Comparison of ENCODE assay signal across 16 mouse cellular contexts in the genomic region with DNA sequence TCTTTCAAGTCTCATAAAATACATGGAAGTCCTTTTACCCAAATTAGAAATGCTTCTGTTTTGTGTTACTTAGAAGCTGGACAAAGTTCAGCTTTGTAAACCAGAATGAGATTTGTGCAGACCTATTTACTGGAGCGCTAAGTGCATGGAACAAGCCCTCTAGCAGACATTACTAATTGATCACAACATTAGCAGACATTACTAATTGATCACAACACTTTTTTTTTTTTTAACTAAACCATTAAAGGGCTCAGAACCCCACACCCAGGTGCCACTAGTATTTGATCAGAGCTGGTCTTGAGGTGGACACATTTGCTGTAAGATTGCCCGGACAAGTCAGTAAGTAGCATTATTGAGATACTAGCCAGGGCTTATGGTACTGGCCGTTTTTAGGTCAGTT. TPM values are rescaled to one million over a fixed set of nuclear protein-coding genes. Genes with fewer than 3 reads are reported as not detected.
A peak's percentile ranks its signal among the peaks of the same experiment; 100 is the strongest.
DNase-seq lines count a peak whose midpoint lies in the region; ATAC-seq and TF ChIP-seq lines count a peak whose summit lies in the region.
"Had no signal": no experiment of that assay in that cellular context is flagged by ENCODE, and none has a peak within 500 bp of the region (broad histone marks: within the 10 kb centered on the region; RNA-seq: fewer than 3 reads in every experiment).

No protein-coding gene starts in this region.

- no peak overlapping the region for H3K4me3 ChIP-seq in CH12.LX (replicated peaks in 1 of 3; ENCODE audit: low read depth in 2 of 3, low read length in 2 of 3, poor library complexity in 1 of 3)

- H3K9ac ChIP-seq in CH12.LX (ENCODE audit: insufficient read depth, low read depth): no peak overlapping the region

- no peaks in the 10 kb centered on the region for H3K9me3 ChIP-seq in CH12.LX (replicated peaks; ENCODE audit: low read length)

- peaks cover 14 to 53% of the 10 kb centered on the region in 2 experiments for H3K4me1 ChIP-seq in CH12.LX (ENCODE audit: control insufficient read depth in 1 of 2, insufficient read depth in 2 of 2)

- DNase-seq in kidney, adult 9 months: peak; percentile 72
- no peak for DNase-seq in kidney, postnatal 10 days
- no peak for DNase-seq in CH12.LX (ENCODE audit: extremely low read depth)
- no peak for DNase-seq in Muller cell, postnatal 12 days (ENCODE audit: inconsistent ontology term)
- DNase-seq in cerebellum, adult 8-10 months: no peak
- DNase-seq in left cerebral cortex, adult 9 months (ENCODE audit: low spot score in 2 of 2): no peak
- DNase-seq: cerebellum, adult 9-11 months; heart, postnatal 36 days had no signal

- TF ChIP-seq EP300 in CH12.LX (IDR thresholded peaks at IDR 0.05; ENCODE audit: low read length): no peak

- H3K36me3 ChIP-seq in CH12.LX (replicated peaks in 1 of 2; ENCODE audit: control insufficient read depth in 1 of 2, insufficient read depth in 1 of 2, low read length in 1 of 2): no peaks in the 10 kb centered on the region

- H3K27ac ChIP-seq in CH12.LX (ENCODE audit: insufficient read depth, low read depth): no peak overlapping the region

- in situ Hi-C loops in CH12.LX (cut with MboI; ENCODE audit: low pct_ligation_motif_present, low pct_unique_long_range_greater_than_20kb, low sequenced_read_pairs): loop anchor here (25.0 kb wide), 1 partner anchor 996 kb away; no protein-coding TSS in a partner anchor

- peaks cover under 1% of the 10 kb centered on the region for H3K27me3 ChIP-seq in CH12.LX (replicated peaks)

- ATAC-seq in erythroblast, adult 5-6 weeks (replicated peaks; ENCODE audit: low FRiP score, poor library complexity, severe bottlenecking): peak; percentile 21
- peak; percentile 37 for ATAC-seq in megakaryocyte progenitor cell, adult 5-6 weeks (replicated peaks; ENCODE audit: poor library complexity)
- ATAC-seq: forebrain, embryonic 16.5 days had no signal

- no peak for TF ChIP-seq RAD21 in CH12.LX (IDR thresholded peaks at IDR 0.05; ENCODE audit: low read depth, low read length)

- H3K4me2 ChIP-seq in CH12.LX (ENCODE audit: insufficient read depth, low read depth, poor library complexity, severe bottlenecking): no peak overlapping the region

- H3K79me2 ChIP-seq in CH12.LX (replicated peaks; ENCODE audit: control insufficient read depth, extremely low read depth, insufficient read depth, poor library complexity, severe bottlenecking): no peaks in the 10 kb centered on the region

- TF ChIP-seq CTCF in CH12.LX (conservative IDR thresholded peaks at IDR 0.05 in 1 of 2, IDR thresholded peaks at IDR 0.05 in 1 of 2; ENCODE audit: low read depth in 2 of 2, low read length in 2 of 2): no peak

- no peak for TF ChIP-seq POLR2A in CH12.LX (IDR thresholded peaks at IDR 0.05; ENCODE audit: low read depth, low read length)

- dilution Hi-C loops in CH12.LX (cut with MboI; ENCODE audit: extremely low pct_ligation_motif_present, extremely low pct_unique_long_range_greater_than_20kb, low sequenced_read_pairs): no loop called here

TF ChIP-seq in CH12.LX, 34 proteins besides CTCF, POLR2A, EP300 and RAD21:
- no peak for TF ChIP-seq ZC3H11A (IDR thresholded peaks at IDR 0.05; ENCODE audit: low read depth, low read length)
- peak; percentile 90 for TF ChIP-seq ZNF384 (IDR thresholded peaks at IDR 0.05; ENCODE audit: low read depth, low read length)
- peak; percentile 38; the same call in 1 of the 2 replicates for TF ChIP-seq HCFC1 (IDR thresholded peaks at IDR 0.05; ENCODE audit: low read depth, low read length)

RNA-seq across cellular contexts. Expression of gene Pts, which starts 5.3 kb away (rescaled TPM):
- total RNA-seq in CH12.LX (2012; rRNA removed): 35.3 and 37.9 TPM in 2 replicates
- total RNA-seq in CH12.LX (2014; rRNA removed): 89.4 and 91.8 TPM in 2 replicates
- 35.4 and 37.7 TPM in 2 replicates for polyA plus RNA-seq in CH12.LX (2012; ENCODE audit: insufficient read length, low read depth)
- total RNA-seq in erythroblast, adult 5-6 weeks (2015; ENCODE audit: low replicate concordance): 16.3 and 20.5 TPM in 2 replicates
- 15.8 and 19.4 TPM in 2 replicates for total RNA-seq in erythroblast, adult 5-6 weeks (2017; ENCODE audit: low replicate concordance)
- total RNA-seq in megakaryocyte progenitor cell, adult 5-6 weeks (2015): 107 and 121 TPM in 2 replicates
- total RNA-seq in megakaryocyte progenitor cell, adult 5-6 weeks (2017): 54.6 and 63.6 TPM in 2 replicates

RNA-seq across cellular contexts. Expression of gene Il18, which starts 20.8 kb away (rescaled TPM):
- total RNA-seq in CH12.LX (2012; rRNA removed) (0.59 and 0.63 TPM in 2 replicates), CH12.LX (2014; rRNA removed) (0.70 and 0.98 TPM in 2 replicates)
- polyA plus RNA-seq in CH12.LX (2012; ENCODE audit: insufficient read length, low read depth): 0.56 TPM in 1 of 2 replicates, not detected in the other
- 21.5 TPM in 1 of 2 replicates, not detected in the other for total RNA-seq in erythroblast, adult 5-6 weeks (2015; ENCODE audit: low replicate concordance)
- 2.4 and 3.7 TPM in 2 replicates for total RNA-seq in erythroblast, adult 5-6 weeks (2017; ENCODE audit: low replicate concordance)
- total RNA-seq in megakaryocyte progenitor cell, adult 5-6 weeks (2015): 2.9 and 5.0 TPM in 2 replicates
- 0.37 and 1.5 TPM in 2 replicates for total RNA-seq in megakaryocyte progenitor cell, adult 5-6 weeks (2017)

RNA-seq across cellular contexts. Expression of gene Bco2, which starts 21.2 kb away (rescaled TPM):
- 1.2 and 1.3 TPM in 2 replicates for total RNA-seq in CH12.LX (2012; rRNA removed)
- total RNA-seq in CH12.LX (2014; rRNA removed): 0.68 and 0.73 TPM in 2 replicates
- polyA plus RNA-seq in CH12.LX (2012; ENCODE audit: insufficient read length, low read depth): 0.53 and 0.93 TPM in 2 replicates
- total RNA-seq in erythroblast, adult 5-6 weeks (2015; ENCODE audit: low replicate concordance): 0.84 and 1.7 TPM in 2 replicates
- total RNA-seq in erythroblast, adult 5-6 weeks (2017; ENCODE audit: low replicate concordance): 0.17 and 2.0 TPM in 2 replicates
- 0.35 and 1.2 TPM in 2 replicates for total RNA-seq in megakaryocyte progenitor cell, adult 5-6 weeks (2015)
- total RNA-seq in megakaryocyte progenitor cell, adult 5-6 weeks (2017): 0.21 and 0.61 TPM in 2 replicates

RNA-seq across cellular contexts. Expression of gene Tex12, which starts 27.3 kb away (rescaled TPM):
- total RNA-seq in CH12.LX (2012; rRNA removed) (not detected in 2 replicates), CH12.LX (2014; rRNA removed) (not detected in 2 replicates)
- polyA plus RNA-seq in CH12.LX (2012; ENCODE audit: insufficient read length, low read depth): not detected in 2 replicates
- not detected in 2 replicates for total RNA-seq in erythroblast, adult 5-6 weeks (2015; ENCODE audit: low replicate concordance)
- not detected in 2 replicates for total RNA-seq in erythroblast, adult 5-6 weeks (2017; ENCODE audit: low replicate concordance)
- not detected in 2 replicates for total RNA-seq in megakaryocyte progenitor cell, adult 5-6 weeks (2015)
- total RNA-seq in megakaryocyte progenitor cell, adult 5-6 weeks (2017): not detected in 2 replicates
- total RNA-seq: heart, postnatal 36 days; layer of hippocampus, postnatal 14 days; megakaryocyte, adult 5-6 weeks had no signal
- polyA plus RNA-seq: embryonic facial prominence, embryonic 14.5 days; forebrain, embryonic 16.5 days; gonadal fat pad, adult 2 months; limb, embryonic 14.5 days had no signal

RNA-seq across cellular contexts. Expression of gene Plet1, which starts 39.5 kb away (rescaled TPM):
- total RNA-seq in CH12.LX (2012; rRNA removed) (0.08 TPM in 1 of 2 replicates, not detected in the other), CH12.LX (2014; rRNA removed) (not detected in 2 replicates)
- polyA plus RNA-seq in CH12.LX (2012; ENCODE audit: insufficient read length, low read depth): 0.19 TPM in 1 of 2 replicates, not detected in the other
- not detected in 2 replicates for total RNA-seq in erythroblast, adult 5-6 weeks (2015; ENCODE audit: low replicate concordance)
- not detected in 2 replicates for total RNA-seq in erythroblast, adult 5-6 weeks (2017; ENCODE audit: low replicate concordance)
- 0.35 TPM in 1 of 2 replicates, not detected in the other for total RNA-seq in megakaryocyte progenitor cell, adult 5-6 weeks (2015)
- total RNA-seq in megakaryocyte progenitor cell, adult 5-6 weeks (2017): 0.51 and 0.54 TPM in 2 replicates
- total RNA-seq: megakaryocyte, adult 5-6 weeks had no signal
